Mouse (Mus musculus) kidney, embryonic 16.5 days (tissue): ENCODE results near the gene Tia1. TPM values are rescaled to one million over a fixed set of nuclear protein-coding genes. Genes with fewer than 3 reads are reported as not detected.
A peak's percentile ranks its signal among the peaks of the same experiment; 100 is the strongest.

Experiments
- ATAC-seq: fragments of 200-750 bp; cut with Nextera tagmentation; 2 replicates; pipeline ENCODE4 v1.8.0; 2017; ENCODE audit warnings: moderate TSS enrichment; ENCODE audit not compliant: low FRiP score, low TSS enrichment
- H3K27ac ChIP-seq: fragments of 300-500 bp; sonication (generic); 2 replicates; pipeline ENCODE4 v1.5.1; 2014; ENCODE audit warnings: low read length
- H3K27me3 ChIP-seq: fragments of 300-500 bp; sonication (generic); 2 replicates; pipeline ENCODE4 v1.6.1; 2014; ENCODE audit warnings: low read length, control low read depth, mixed read lengths; ENCODE audit not compliant: insufficient read depth
- H3K36me3 ChIP-seq: fragments of 300-500 bp; sonication (generic); 2 replicates; pipeline ENCODE4 v1.6.1; 2014; ENCODE audit warnings: low read length, control low read depth, mixed read lengths; ENCODE audit not compliant: insufficient read depth
- H3K4me1 ChIP-seq: fragments of 300-500 bp; sonication (generic); 2 replicates; pipeline ENCODE4 v1.6.1; 2014; ENCODE audit warnings: low read length, control low read depth, mixed read lengths; ENCODE audit not compliant: insufficient read depth
- H3K4me2 ChIP-seq: fragments of 300-500 bp; sonication (generic); replicated peaks from 2 replicates; pipeline ENCODE4 v1.6.1; 2014; ENCODE audit warnings: low read depth, low read length
- H3K4me3 ChIP-seq: fragments of 300-500 bp; sonication (generic); 2 replicates; pipeline ENCODE4 v1.5.1; 2014; ENCODE audit warnings: mild to moderate bottlenecking, low read length
- H3K9ac ChIP-seq: fragments of 300-500 bp; sonication (generic); replicated peaks from 2 replicates; pipeline ENCODE4 v1.6.1; 2014; ENCODE audit warnings: low read length
- H3K9me3 ChIP-seq: fragments of 300-500 bp; sonication (generic); 2 replicates; pipeline ENCODE4 v1.6.1; 2016; ENCODE audit warnings: low read length, control low read depth
- WGBS: fragments of 180-500 bp; shearing (Covaris S2); extraction: QIAGEN DNeasy Blood & Tissue Kit; methylation state at CpG from one replicate; pipeline ENCODE4 v1.1.7; 2014; 5-methylcytosine and 5-hydroxymethylcytosine counted together
- polyA plus RNA-seq: library from polyadenylated mRNA; unstranded; fragments of >200 nt; fragmentation: Nextera tagmentation; extraction: Ambion mirVana; gene quantifications from 2 replicates; pipeline ENCODE4 v1.2.1, GENCODE M21; 2015

Tia1 gene
- polyA plus RNA-seq, 1 experiment from 2014 or later, result 187 TPM

DNA sequence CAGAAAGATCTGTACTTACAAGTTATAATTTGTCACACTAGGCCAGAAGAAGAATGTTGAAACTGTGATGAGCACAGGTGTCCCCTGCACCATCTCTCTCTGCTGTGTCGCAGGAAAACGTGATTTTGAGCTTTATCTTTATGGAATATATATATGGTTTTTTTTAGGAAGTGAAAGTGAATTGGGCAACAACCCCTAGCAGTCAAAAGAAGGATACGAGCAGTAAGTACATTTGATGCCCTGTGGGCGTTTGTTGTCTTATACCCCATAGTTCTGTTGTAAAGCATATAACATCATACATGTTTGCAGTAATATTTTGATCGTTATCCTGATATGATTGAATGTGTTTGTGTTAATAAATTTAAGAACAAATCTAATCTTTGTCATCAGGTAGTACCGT lies 14.7 kb downstream of the Tia1 start:
- H3K36me3 ChIP-seq, result peaks cover 71% of the 10 kb centered on the region
- no peaks in the 10 kb centered on the region for H3K9me3 ChIP-seq
- WGBS, result 93% methylated on average over 6 of the region's 6 CpGs
- no peak overlapping the region for H3K9ac ChIP-seq
- H3K4me2 ChIP-seq, result no peak overlapping the region
- no peak overlapping the region for H3K4me3 ChIP-seq
- no peak for ATAC-seq
- H3K4me1 ChIP-seq, result no peaks in the 10 kb centered on the region
- no peak overlapping the region for H3K27ac ChIP-seq
- no peaks in the 10 kb centered on the region for H3K27me3 ChIP-seq

DNA sequence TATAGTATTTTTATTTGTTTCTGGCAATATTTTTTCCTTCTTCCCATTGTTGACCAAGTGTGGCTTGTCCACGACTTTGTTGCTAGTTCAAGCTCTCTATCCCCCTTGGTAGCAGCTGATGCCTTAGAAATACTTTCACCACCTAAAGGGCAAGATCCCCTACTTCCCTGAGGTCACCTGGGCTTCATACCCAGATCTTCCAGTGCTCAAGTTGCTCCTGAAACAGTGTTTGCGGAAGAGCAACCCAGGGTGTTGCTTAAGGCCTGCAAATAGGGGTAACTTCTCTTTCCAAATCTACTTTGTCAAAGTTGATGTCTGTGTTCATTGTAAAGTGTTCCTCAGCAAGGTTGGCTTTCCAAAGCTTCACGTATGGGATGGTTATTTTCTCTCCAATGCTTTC lies 15.2 kb downstream of the Tia1 start:
- H3K4me1 ChIP-seq, result no peaks in the 10 kb centered on the region
- no peak overlapping the region for H3K27ac ChIP-seq
- H3K4me3 ChIP-seq, result no peak overlapping the region
- WGBS, result 86% methylated on average over 3 of the region's 3 CpGs
- H3K9ac ChIP-seq, result no peak overlapping the region
- ATAC-seq, result no peak
- H3K27me3 ChIP-seq, result no peaks in the 10 kb centered on the region
- H3K9me3 ChIP-seq, result no peaks in the 10 kb centered on the region
- no peak overlapping the region for H3K4me2 ChIP-seq
- H3K36me3 ChIP-seq, result peaks cover 72% of the 10 kb centered on the region

DNA sequence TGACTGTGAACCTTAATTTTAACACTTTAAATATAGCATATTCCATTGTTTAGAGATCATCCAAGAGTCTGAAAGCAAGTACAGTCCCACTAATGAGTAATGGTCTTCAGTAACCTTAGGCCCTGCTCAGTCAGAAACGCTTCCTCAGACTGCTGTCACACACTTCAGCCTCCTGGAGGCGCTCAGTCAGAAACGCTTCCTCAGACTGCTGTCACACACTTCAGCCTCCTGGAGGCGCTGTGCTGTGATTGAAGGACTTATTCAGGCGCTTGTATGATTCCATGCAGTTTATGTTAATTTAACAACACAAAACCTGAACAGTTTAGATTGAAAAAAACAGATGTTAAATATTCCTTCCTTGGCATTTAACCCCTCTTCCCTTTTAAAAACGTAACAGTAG lies 16.5 kb downstream of the Tia1 start:
- peaks cover 71% of the 10 kb centered on the region for H3K36me3 ChIP-seq
- H3K4me2 ChIP-seq, result no peak overlapping the region
- no peak for ATAC-seq
- no peaks in the 10 kb centered on the region for H3K4me1 ChIP-seq
- no peaks in the 10 kb centered on the region for H3K9me3 ChIP-seq
- no peaks in the 10 kb centered on the region for H3K27me3 ChIP-seq
- no peak overlapping the region for H3K9ac ChIP-seq
- H3K27ac ChIP-seq, result no peak overlapping the region
- no peak overlapping the region for H3K4me3 ChIP-seq
- WGBS, result 78% methylated on average over 6 of the region's 6 CpGs

DNA sequence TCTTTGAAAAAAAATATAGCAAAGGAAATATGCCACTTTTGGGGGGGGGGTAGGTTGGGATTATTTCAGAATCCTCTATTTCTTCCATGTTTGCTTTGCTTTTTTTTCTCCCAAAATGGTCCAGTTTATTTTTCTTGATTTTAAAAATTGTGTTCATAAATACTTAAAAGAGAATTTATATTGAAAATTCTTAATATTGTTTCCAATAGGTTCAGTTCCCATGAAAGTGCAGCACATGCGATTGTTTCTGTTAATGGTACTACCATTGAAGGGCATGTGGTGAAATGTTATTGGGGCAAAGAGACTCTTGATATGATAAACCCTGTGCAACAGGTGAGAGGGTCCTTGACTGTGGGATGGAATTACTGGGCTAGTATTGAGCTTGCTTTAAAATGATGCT lies 22.3 kb downstream of the Tia1 start, which contains the start of gene Gm44790:
Gene Gm44790, plus strand, starts transcription at position 301 of the 400 bp plus-strand sequence.
- no peaks in the 10 kb centered on the region for H3K9me3 ChIP-seq
- WGBS, result 89% methylated on average over 1 of the region's 1 CpGs
- peaks cover 62% of the 10 kb centered on the region for H3K36me3 ChIP-seq
- H3K4me3 ChIP-seq, result no peak within 1 kb of the TSS
- no peaks in the 10 kb centered on the region for H3K4me1 ChIP-seq
- no peak within 1 kb of the TSS for H3K4me2 ChIP-seq
- ATAC-seq, result no peak
- H3K27ac ChIP-seq, result no peak within 1 kb of the TSS
- no peak within 1 kb of the TSS for H3K9ac ChIP-seq
- no peaks in the 10 kb centered on the region for H3K27me3 ChIP-seq

DNA sequence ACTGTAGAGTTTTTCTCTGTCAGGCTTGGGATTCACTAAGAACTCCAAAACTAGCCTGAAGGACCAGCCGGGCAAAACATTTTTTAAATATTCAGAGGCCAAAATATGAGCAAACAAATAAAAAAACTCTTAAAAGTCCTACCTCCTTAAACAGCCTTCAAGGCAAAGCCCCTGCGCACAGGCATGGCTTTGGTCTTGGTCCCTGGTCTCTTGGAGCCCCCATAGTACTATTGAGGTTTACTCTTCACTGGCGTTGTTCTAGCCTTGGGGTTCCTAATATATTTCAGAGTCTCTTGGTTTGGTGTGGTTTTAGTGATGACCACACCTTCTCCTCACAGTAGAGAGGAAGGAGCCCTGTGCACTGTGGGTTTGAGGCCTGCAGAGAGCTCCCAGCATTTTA lies 27.5 kb downstream of the Tia1 start:
- WGBS, result 93% methylated on average over 3 of the region's 3 CpGs

DNA sequence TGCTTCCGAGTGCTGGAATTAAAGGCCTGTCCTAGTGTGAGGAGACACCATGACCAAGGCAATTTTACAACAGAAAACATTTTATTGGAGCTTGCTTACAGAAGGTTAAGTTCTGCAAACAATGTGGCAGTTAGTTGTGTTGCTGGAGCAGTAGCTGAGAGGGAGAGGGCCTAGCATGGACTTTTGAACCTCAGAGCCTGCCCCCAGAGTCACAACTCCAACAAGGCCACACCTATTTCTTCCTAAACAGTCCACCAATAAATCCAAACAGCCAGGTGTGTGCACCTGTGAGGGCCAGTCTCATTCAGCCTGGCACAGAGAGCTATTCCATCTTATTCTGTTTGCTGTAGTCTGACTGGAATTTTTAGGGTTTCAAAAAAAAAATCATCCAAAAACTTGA lies 29.7 kb downstream of the Tia1 start:
- Histone ChIP-seq H3K4me3 (no peak overlapping the region), H3K4me1 (no peaks in the 10 kb centered on the region), H3K4me2 (no peak overlapping the region), H3K27ac (no peak overlapping the region), H3K9ac (no peak overlapping the region), H3K36me3 (peaks cover 45% of the 10 kb centered on the region), H3K9me3 (no peaks in the 10 kb centered on the region), H3K27me3 (no peaks in the 10 kb centered on the region)
- WGBS, result 92% methylated on average over 1 of the region's 1 CpGs
- ATAC-seq, result no peak

More for the DNA sequence above, 27.5 kb downstream of the Tia1 start:
- H3K4me1 ChIP-seq, result no peaks in the 10 kb centered on the region
- no peak overlapping the region for H3K27ac ChIP-seq
- no peaks in the 10 kb centered on the region for H3K9me3 ChIP-seq
- H3K4me3 ChIP-seq, result no peak overlapping the region
- no peak for ATAC-seq
- H3K9ac ChIP-seq, result no peak overlapping the region
- no peak overlapping the region for H3K4me2 ChIP-seq
- no peaks in the 10 kb centered on the region for H3K27me3 ChIP-seq
- H3K36me3 ChIP-seq, result peaks cover 64% of the 10 kb centered on the region

DNA sequence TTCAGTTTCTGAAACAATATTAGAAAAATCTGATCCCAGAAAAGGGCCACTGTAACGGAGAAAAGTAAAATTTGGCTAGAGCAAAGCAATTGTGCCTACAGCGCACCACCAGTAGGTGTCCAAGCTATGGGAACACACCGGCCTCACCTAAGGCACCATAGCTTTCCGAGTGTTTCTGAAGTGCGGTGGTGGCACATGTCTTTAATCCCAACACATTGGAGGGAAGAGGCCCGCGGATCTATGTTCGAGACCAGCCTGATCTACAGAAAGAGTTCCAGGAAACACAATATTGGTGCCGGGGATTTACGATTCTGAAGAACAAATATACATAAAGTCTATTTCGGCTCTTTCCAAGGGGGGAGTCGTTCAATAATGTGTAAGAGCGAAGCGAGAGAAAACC lies 33.7 kb downstream of the Tia1 start:
- Histone ChIP-seq H3K9ac (peak overlapping the region; percentile 86), H3K36me3 (peaks cover 26% of the 10 kb centered on the region), H3K4me1 (peaks cover 8% of the 10 kb centered on the region), H3K4me2 (peak overlapping the region; percentile 79), H3K9me3 (no peaks in the 10 kb centered on the region), H3K27me3 (no peaks in the 10 kb centered on the region), H3K27ac (peak overlapping the region; percentile 94), H3K4me3 (peak overlapping the region; percentile 64)
- 2% methylated on average over 14 of the region's 14 CpGs for WGBS
- ATAC-seq, result peak; percentile 66; the same call in 1 of the 2 replicates

DNA sequence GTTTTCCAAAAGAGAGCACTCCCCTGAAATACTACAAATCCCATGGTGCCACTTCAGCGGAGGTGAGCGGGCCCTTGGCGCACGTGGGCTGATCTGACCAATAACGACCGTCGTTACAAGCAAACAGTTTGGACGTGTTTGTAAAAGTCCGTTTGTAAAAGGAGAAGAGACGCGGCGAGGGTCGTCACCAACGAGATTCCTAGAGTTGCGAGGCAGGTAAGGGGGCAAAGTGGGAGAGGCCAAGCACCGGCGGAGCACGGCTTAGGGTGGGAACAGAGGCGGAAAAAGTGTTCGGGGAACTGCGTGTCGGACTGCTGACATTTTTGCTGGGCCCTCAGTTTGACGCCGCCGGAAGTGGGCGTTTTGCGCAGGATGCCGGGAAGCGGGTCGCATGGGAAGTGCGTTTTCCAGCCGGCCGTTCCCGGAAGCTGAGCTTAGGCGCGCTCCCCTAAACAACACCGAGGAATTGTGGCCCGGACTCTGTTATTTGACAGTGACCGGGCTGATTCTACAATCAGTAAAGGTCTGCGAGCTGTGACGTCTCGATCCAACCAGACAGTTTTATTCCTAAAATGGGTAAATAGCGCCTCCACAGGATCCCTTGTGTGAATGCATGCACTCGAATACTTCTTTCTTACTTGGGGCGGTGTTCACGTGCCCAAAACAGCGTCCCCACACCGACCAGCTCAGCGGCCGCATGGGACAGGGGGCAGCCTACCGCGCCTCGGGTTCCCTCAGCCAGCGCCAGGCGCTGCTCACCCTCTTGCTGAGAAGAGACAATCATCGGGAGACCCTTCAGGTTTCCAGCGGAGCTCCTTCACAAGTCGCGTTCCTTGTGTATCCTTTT lies 34.5 kb downstream of the Tia1 start, which contains the start of gene C87436:
Gene C87436, plus strand, starts transcription at position 103 of the 847 bp plus-strand sequence.
- Histone ChIP-seq H3K4me1 (peaks cover 8% of the 10 kb centered on the region), H3K4me3 (peak within 1 kb of the TSS; percentile 64), H3K27me3 (no peaks in the 10 kb centered on the region), H3K9me3 (no peaks in the 10 kb centered on the region), H3K9ac (peak within 1 kb of the TSS; percentile 86), H3K36me3 (peaks cover 24% of the 10 kb centered on the region), H3K27ac (peak within 1 kb of the TSS; percentile 94), H3K4me2 (peak within 1 kb of the TSS; percentile 79)
- peak; percentile 94 for ATAC-seq
- under 1% methylated on average over 59 of the region's 59 CpGs for WGBS

DNA sequence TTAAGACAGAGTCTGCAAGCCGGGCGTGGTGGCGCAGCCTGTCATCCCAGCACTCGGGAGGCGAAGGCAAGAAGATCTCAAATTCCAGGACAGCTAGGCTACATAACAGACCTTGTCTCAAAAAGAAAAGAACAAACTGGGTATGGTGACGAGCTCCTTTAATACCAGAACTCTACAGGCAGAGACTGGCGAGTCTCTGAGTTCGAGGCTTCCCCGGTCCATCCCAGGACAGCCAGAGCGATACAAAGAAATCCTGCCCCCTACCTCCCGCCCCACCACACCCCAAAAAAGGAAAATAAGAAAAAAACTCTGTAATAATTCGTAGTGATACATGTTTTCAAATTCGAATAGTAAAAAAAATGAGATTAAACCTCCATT lies 35.1 kb downstream of the Tia1 start:
- Histone ChIP-seq H3K27me3 (no peaks in the 10 kb centered on the region), H3K9ac (peak overlapping the region; percentile 86), H3K9me3 (no peaks in the 10 kb centered on the region), H3K4me3 (peak overlapping the region; percentile 64), H3K4me2 (peak overlapping the region; percentile 79), H3K36me3 (peaks cover 23% of the 10 kb centered on the region), H3K27ac (peak overlapping the region; percentile 94), H3K4me1 (peaks cover 8% of the 10 kb centered on the region)
- 6% methylated on average over 13 of the region's 13 CpGs for WGBS
- ATAC-seq, result no peak; the same call in 1 of the 2 replicates

DNA sequence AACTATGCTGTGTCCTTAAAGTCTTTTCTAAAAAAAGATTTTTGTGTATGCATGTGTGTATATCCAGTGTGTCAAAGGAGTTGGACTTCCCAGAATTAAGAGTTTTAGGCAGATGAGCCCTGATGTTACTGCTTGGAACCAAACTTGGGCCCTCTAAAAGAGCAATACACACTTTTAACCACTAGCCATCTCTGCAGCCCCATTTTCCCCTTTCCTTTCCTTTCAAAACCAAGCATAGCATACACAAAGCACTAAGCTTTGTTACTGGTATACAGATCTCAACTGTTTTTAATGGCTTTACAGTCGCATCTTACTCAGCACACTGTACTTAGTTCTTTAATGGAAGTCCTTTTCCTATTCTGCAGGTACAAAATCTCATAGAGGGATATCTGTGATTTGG lies 35.5 kb downstream of the Tia1 start:
- 93% methylated on average over 1 of the region's 1 CpGs for WGBS
- Histone ChIP-seq H3K4me3 (peak overlapping the region; percentile 64), H3K4me2 (peak overlapping the region; percentile 79), H3K27ac (no peak overlapping the region), H3K36me3 (peaks cover 20% of the 10 kb centered on the region), H3K4me1 (peaks cover 8% of the 10 kb centered on the region), H3K9ac (peak overlapping the region; percentile 86), H3K9me3 (no peaks in the 10 kb centered on the region), H3K27me3 (no peaks in the 10 kb centered on the region)
- ATAC-seq, result no peak
